Mouse (Mus musculus) G1E-ER4 (cell line): ENCODE results near the gene Gpc3. TPM values are rescaled to one million over a fixed set of nuclear protein-coding genes. Genes with fewer than 3 reads are reported as not detected.

Source experiments
- GATA1 ChIP-seq: IDR thresholded peaks from one replicate; pipeline ENCODE4 v1.8.0; 2012; ENCODE audit warnings: low read length, inconsistent platforms
- polyA plus RNA-seq: library from polyadenylated mRNA; stranded (reverse); fragments of >175 nt; gene quantifications from 2 replicates; pipeline ENCODE4 v1.2.3, GENCODE M21; 2012

Gene Gpc3
- polyA plus RNA-seq, 1 experiment = not detected

GRCm38 (mm10) chrX:52369938-52370758 lies 243.6 kb downstream of the Gpc3 start:
- TF ChIP-seq GATA1 = no peak

DNA sequence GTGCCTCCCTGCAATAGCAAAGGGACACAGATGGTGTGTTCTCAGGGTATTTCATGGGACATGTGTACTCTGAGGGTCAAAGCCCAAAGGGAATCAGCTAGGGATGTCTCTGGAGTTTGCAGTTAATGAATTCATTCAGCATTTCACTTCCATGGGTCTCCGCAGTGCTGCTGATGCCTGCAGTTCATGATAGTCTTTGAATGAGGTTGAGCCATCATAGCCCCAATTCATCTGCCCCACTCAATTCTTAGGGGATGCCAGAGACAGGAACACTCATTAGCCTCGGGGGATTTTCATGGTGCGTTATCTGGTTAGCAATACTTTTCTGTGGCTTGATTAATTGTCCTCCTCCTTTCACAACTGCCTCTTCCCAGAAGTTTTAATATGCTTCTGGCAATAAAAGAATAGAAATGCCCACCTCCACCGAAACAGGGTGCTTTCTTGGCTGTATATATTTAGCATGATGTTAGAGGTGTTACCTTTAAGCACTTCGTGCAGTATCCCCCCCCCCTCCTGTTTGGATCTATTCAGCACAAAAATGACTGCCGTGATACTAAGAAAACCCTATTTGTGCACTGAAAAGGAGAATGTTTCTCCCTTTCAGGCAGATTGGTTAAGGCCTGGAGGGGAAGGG lies 244.3 kb downstream of the Gpc3 start:
- TF ChIP-seq GATA1 = no peak

- TF ChIP-seq GATA1 = no peak
These were observed 246.9 kb downstream of the Gpc3 start for GRCm38 (mm10) chrX:52366826-52367225.

- no peak for TF ChIP-seq GATA1
These were observed 248.0 kb downstream of the Gpc3 start for GRCm38 (mm10) chrX:52365790-52366189.

DNA sequence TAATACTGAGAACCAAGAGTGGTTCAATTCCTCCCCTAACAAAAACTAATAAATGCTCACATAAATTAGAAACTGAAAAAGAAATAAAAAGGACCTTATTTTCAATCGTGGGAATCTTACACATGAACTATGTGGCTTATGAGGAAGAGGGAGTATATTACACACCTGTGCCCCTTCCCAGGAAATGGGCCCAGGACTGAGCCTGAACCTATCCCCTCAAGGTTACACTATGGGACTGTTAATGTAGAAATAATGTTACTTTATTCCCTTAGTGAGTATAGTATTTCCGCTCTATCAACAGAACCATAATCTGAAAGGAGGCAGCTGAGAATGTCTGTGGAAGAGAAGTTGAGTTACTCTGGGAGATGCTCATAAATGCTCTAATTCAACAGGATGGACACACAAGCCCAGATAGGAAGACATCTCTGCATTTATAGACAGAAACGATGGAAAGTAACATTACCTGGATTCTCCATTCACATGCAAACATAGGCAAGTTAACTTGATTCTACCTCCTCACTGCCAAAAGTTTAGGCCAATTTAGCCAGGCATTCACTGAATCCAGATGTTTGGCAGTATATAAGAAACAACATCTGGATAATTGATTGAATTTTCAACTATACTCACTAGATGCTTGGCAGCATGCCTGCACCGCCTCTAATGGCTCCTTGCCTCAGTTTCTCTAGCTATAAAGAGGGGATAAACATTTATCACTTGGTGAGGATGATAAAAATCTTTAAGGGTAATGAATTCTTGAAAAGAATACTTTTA lies 251.3 kb downstream of the Gpc3 start:
- no peak for TF ChIP-seq GATA1

DNA sequence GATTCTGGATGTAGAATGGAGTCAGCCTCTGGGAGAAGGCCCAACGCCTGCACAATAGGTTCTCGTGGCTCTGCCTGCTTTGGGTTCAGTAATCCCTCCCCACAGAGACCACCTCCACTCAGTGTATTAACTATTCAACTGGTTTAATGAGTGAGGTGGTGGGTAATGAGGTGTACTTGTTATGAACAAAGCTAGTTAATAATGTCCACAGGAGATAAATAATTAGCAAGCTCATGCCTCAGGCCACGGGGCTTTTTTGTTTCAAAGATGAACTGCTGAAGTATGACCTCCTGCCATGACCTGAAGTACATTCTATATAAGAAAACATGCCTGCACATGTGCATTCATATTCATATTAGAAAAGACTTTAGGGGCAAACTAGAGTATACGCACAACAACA lies 260.8 kb downstream of the Gpc3 start:
- no peak for TF ChIP-seq GATA1

DNA sequence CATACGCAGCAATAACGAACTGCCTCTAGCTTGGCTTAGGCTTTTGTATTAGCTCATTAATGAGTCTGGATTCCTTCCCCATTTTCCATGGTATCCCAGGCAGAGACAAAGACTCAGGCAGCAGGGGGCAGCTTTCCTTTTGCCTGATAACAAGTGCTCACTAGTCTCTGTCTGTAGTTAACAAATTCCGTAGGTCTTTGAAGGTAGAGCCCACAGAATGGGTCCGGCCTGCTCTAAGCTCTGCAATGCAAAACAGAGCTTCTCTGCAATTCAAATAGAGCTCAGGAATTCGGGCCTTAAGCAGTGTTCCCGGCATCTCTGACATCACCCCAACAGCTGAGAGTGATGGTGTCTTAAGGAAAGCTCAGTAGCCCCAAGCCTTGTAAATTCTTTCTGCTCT lies 265.0 kb downstream of the Gpc3 start:
- TF ChIP-seq GATA1 = no peak

DNA sequence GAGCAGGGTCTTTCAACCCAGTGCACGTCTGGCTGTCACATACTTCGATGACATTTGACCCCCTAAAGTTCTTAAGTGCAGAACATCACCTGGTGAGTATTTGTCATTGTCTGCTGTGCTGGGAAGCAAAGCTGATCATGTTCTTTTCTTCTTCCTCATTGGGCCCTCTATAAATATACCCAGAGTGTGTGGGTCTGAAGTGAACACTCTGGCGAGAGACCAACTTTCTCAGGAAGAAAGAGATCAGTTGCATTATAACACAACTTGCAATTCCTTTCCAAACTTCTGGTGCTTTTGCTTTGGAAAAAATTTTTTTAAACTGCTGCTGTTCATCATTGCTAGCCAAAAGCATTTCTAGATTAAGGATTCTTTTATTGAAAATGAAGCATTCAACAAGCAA lies 269.7 kb downstream of the Gpc3 start:
- no peak for TF ChIP-seq GATA1

DNA sequence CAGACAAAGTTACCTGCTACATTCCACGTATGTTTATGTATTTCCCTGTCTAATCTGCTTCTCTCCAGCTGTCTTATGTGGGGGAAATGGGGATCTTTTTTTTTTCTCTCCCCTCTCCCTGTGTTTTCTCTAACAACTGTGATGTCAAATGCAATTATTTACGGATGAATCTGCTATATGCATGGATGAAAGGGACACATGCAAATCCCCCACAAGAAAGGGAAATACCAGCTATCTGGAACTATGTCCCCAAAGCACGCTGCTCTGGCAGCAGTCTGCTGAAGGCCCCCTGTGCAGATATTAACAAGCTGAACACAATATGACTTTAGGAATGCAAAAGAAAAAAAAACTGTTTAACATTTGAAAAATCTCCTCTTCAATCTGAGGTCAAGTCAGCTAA lies 273.5 kb downstream of the Gpc3 start:
- no peak for TF ChIP-seq GATA1

DNA sequence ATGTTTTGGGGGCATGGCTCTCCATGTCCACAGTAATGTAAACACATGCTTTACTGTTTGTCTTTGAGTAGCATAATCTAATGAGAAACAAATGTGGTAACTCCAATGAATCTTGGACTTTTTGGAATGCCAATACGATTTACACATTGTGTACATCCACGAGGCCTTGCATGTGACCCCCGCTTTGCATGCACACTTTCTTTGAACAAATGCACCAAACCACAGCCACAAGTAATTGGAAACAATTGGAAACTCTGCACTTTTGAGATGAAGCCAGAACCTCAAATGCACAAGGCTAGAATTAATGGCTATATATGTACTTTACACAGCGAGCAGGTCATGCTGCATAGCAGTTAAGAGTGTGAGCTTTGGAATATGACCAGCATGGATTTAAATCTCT lies 292.0 kb downstream of the Gpc3 start:
- no peak for TF ChIP-seq GATA1

- no peak for TF ChIP-seq GATA1
These were observed 293.1 kb downstream of the Gpc3 start for GRCm38 (mm10) chrX:52320653-52321052.

GRCm38 (mm10) chrX:52310976-52311375 lies 302.8 kb downstream of the Gpc3 start:
- TF ChIP-seq GATA1 = no peak

GRCm38 (mm10) chrX:52305226-52305625 lies 308.5 kb downstream of the Gpc3 start:
- TF ChIP-seq GATA1 = no peak

- no peak for TF ChIP-seq GATA1
These were observed 325.0 kb downstream of the Gpc3 start for GRCm38 (mm10) chrX:52288792-52289191.

GRCm38 (mm10) chrX:52287944-52288343 lies 325.8 kb downstream of the Gpc3 start:
- TF ChIP-seq GATA1 = no peak

DNA sequence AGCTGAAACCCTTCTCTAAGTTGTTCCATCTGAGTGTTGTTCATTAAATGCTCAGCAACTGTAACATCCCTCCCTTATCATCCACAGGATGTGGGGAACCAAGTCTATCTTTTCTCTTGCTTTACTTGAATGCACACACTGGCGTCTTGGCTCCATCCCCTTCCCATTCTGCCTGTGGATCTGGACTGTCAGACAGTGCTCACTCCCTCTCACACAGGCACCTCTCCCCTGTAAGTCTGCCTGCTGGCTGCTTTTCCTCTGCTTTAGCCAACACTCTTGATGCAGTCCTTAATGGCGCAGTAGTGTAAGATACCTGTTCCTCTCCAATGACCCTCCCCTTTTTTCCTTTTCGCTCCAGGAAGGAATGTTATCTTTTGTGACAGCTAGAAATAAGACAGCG lies 331.7 kb downstream of the Gpc3 start:
- TF ChIP-seq GATA1 = no peak
